Mouse (Mus musculus) splenic B cell, adult 2 months (primary cell): ENCODE results near the gene Gpat2.

Experiments used
- DNase-seq: peaks from one replicate; pipeline ENCODE4 v3.0.0-alpha.2; 2011; ENCODE audit warnings: low read depth, low spot score
- H3K27me3 ChIP-seq: 2 replicates; pipeline ENCODE4 v1.6.1; 2012; ENCODE audit warnings: mild to moderate bottlenecking, low read length, moderate library complexity, mixed read lengths; ENCODE audit not compliant: control insufficient read depth, poor library complexity, insufficient read depth, severe bottlenecking
- H3K36me3 ChIP-seq: 2 replicates; pipeline ENCODE4 v1.6.1; 2012; ENCODE audit warnings: mild to moderate bottlenecking, low read length, moderate library complexity, mixed read lengths; ENCODE audit not compliant: control insufficient read depth, poor library complexity, insufficient read depth, severe bottlenecking

Gene Gpat2

DNA sequence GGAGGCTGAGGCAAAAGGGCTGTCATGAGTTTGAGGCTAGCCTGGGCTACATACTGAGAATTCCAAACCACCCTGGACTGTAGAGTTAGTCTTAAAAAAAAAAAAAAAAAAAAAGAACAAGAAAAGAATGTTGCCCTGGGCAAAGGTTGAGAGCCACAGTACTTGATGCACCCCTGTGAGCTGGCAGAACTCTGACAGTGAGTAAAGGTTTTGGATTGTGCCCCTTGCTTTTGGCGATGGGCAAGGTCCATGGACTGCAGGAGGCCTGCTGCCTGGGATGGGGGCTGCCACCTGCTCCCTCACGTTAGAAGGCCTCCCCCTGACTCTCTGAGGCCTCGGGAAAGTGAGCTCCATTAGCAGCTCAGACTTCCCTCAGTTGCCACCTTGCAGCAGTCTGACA lies 8.3 kb upstream of the Gpat2 start:
- DNase-seq: no peak
- H3K27me3 ChIP-seq: no peaks in the 10 kb centered on the region

DNA sequence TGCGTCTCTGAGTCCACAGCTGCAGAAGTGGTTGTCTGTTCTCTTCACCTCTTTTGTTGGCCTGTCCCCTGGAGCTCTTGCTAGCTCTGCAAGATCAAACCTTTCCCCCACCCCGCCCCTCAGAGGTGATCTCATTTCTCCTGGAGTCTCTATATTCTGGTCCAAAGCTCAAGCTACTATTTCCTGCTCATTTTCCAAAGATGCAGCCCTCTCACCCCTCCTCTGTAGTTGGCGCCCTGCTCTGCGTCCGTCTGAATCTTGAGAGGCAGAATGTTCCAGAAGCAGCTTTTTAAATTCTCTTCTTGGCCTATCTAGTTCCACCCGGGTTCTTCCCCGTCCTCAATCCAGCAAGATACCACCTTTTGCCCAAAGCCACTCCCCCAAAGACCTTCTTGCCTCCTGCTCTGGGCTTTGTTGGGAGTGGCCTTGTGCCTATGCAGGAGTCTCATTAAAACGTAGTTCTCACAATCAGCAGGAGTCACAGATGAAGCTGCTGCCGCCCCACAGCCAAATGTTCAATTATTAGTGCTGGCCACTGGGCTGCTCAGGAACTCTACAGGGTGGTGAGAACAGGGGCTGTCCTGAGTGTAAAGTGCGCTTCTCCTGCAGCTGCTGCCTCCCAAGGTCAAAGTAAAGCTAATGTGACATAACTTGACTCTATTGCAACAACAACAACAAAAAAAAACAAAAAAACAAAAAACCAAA lies 6.6 kb upstream of the Gpat2 start:
- Histone ChIP-seq H3K27me3 (no peaks in the 10 kb centered on the region), H3K36me3 (no peaks in the 10 kb centered on the region)
- no peak for DNase-seq

More for the DNA sequence above, 8.3 kb upstream of the Gpat2 start:
- H3K36me3 ChIP-seq: no peaks in the 10 kb centered on the region

DNA sequence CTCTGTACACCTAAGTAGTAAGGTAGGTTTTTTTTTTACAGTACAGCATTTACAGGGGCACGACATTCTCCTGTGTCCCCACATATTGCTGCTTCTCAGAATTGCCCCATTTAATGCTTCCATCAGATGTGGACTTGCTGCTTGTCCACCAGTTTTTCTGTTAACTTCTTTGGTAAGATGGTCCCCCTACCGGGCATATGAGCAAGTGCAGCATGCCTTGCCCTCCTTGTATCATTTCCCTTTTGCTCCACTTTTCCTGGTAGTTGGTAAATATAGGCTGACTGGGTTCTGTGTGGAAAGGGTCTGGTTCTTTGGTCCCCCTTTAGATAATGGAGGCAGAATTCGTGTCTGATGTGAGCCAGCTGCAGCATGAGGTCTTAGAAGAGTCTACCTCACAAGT lies 5.2 kb downstream of the Gpat2 start:
- Histone ChIP-seq H3K27me3 (no peaks in the 10 kb centered on the region), H3K36me3 (no peaks in the 10 kb centered on the region)
- DNase-seq: peak; percentile 44

DNA sequence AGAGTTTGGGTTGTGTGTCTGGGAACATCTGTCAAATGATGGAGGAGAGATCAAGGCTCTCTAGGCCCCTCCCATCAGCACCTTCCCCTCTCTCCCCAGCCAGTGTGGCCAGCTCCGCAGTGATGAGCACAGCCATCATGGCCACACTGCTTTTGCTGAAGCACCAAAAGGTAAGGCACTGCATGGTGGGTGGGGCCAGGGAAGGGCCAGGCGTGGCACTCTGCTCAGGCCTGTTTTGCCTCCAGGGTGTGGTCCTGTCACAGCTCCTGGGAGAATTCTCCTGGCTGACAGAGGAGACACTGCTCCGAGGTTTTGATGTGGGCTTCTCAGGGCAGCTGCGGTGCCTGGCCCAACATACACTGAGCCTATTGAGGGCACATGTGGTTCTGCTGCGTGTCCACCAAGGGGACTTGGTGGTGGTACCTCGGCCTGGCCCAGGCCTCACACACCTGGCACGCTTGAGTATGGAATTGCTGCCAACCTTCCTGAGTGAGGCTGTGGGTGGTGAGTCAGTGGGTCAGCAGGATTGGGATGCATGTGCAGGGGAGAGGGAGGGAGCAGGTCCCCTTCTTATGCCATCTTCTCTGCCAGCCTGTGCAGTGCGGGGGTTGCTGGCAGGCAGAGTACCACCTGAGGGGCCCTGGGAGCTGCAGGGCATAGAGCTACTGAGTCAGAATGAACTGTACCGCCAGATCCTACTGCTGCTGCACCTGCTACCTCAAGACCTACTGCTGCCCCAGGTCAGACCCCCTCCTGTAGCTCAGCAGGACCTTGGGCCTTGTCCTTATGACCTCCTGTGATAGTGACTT lies 8.7 kb downstream of the Gpat2 start:
- no peaks in the 10 kb centered on the region for H3K36me3 ChIP-seq
- no peak for DNase-seq
- no peaks in the 10 kb centered on the region for H3K27me3 ChIP-seq

DNA sequence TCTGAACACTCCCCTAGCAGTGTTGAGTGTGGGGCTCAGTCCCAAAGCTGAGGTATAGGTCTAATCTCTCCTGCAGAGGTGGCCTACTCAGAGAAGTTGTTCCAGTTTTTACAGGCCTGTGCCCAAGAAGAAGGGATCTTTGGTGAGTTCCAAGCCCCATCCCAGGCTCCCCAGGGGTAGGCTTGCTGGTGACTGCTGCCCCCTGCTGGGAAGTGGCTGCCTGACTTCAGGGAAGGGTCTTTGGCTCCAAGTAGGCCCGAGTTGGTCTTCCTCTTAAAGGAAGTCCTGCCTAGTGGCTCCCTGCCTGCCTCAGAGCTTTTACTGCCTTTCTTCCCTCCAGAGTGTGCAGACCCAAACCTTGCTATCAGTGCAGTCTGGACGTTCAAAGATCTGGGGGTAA lies 10.1 kb downstream of the Gpat2 start:
- no peaks in the 10 kb centered on the region for H3K27me3 ChIP-seq
- no peaks in the 10 kb centered on the region for H3K36me3 ChIP-seq
- peak; percentile 49 for DNase-seq

DNA sequence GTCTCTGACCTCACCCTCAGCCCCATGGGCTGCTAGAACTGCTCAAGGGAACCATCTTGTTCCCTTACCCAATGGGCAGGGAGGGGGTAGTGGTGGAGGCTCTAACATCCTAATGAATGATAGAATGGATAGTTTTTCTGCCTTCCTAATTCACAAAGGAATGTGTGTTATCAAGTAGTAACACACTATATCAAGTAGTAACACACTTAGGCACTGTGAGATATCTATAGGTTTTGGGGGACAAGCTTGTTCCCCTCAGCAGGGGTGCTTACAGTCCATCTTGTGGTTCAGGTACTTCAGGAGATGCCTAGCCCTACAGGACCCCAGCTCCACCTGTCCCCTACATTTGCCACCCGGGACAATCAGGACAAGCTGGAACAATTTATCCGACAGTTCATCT lies 10.6 kb downstream of the Gpat2 start:
- H3K27me3 ChIP-seq: no peaks in the 10 kb centered on the region
- DNase-seq: no peak
- no peaks in the 10 kb centered on the region for H3K36me3 ChIP-seq

DNA sequence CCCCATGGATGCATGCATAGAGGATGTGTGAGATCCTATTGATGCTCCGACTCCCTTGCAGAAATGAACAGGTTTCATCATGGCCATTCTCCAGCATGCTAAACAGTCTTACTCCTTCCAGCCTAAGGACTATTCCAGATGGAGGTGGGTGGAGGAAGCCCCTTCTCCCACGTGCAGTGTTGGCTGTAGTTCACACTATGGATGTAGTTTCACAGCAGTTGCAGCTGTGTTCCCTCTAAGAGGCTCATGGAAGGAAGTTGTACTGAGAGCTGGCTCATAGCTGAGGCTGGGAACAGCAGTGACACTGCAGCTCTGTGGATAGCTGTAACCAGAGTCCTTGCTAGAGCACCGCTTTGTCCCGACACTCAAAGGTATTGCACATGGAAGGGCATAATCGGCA lies 12.7 kb downstream of the Gpat2 start:
- Histone ChIP-seq H3K27me3 (no peaks in the 10 kb centered on the region), H3K36me3 (no peaks in the 10 kb centered on the region)
- no peak for DNase-seq

DNA sequence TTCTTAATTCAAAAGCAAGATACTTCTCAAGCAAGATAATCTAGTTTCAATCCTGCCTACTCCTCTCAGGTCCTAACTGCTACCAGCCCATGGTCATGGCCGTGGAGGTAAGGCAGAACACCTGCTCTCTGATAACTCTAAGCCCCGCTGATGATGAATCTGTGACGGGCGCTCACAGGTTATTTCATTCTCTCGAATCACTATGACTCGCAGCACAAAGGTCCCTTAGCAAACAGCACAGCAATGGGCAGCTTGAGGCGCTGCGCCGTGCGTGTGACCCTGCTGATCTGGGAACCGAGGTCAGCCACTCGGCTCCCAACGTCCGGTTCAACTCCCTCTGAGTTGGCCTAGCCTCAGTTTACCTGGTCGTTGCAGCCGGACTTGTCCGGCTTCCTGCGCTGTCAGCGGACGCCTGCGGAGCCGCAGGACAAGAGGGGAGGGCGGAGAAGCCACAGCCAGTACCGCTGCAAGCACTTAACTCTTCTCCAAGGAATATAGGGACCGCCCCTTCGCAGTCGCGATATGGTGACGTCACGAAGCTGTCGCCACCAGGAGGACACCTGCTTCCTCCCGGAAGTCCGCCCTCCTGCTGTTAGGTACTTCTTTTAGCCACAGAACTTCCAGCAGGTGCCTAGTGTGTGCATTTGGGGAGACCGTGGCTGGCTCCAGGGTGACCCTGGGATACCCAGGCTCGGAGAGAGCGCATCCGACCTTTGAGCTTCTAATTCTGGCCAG lies 19.2 kb downstream of the Gpat2 start, which contains the start of gene Fahd2a:
Gene Fahd2a (minus strand): TSS at position 511 of the 735 bp plus-strand sequence.
- peak; percentile 90 for DNase-seq
- H3K36me3 ChIP-seq: no peaks in the 10 kb centered on the region
- H3K27me3 ChIP-seq: no peaks in the 10 kb centered on the region

DNA sequence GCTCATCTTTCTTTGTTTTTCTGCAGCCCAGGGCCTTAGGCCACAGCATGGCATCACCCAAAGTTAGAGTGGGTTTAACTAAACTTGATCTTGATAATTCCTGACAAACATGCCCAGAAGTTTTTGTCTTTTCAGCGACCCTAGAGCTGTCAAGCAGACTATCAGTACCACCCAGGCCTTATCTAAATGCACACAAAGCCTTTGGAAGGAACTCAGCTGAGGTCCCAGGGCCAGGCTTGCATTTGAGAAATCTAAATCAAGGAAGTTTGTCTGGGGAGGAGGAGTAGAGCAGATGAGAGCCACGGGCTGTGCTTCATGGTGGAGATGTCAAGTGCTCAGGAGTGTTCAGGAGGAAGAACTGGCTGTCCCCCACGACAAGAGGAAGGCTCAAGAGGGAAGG lies 21.8 kb downstream of the Gpat2 start:
- Histone ChIP-seq H3K36me3 (no peaks in the 10 kb centered on the region), H3K27me3 (no peaks in the 10 kb centered on the region)
- no peak for DNase-seq

DNA sequence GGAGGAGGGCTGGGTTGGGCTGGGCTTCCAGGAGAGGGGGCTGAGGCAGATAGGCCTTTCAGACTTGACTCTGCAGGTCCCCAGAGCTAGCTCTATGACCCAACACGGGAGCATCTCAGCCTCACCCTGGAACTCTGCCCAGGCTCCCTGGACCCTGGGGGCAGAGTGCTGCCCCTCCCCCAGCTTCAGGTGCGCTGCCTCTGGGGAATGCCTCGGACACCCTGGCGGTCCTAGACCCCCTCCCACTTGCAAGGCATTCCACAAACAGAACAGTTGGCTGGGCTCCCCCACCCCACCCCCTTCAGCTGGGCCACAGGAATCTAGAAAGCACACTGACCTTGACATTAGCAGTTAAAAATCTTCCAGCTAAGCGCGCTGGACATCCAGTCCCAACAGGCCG lies 24.7 kb downstream of the Gpat2 start:
- H3K27me3 ChIP-seq: no peaks in the 10 kb centered on the region
- H3K36me3 ChIP-seq: no peaks in the 10 kb centered on the region

DNA sequence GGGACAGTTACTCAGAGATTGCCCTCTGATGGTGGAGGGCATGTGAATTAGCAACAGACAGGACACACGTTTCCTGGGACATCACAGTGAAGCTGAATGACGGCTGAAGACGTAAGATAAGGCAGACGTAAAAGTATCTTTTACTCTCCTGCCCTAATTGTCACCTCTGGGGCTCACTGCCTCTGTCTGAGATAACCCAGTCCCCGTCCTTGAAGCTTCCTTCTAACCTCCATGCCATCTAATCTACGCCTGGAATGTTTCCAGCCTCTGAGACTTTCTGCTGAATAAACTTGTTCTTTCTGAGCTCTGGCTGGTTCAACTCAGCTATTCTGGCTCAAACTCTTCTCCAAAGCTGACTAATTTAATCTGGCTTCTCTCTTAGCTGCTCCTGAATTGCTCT lies 26.7 kb downstream of the Gpat2 start:
- no peaks in the 10 kb centered on the region for H3K27me3 ChIP-seq
- no peaks in the 10 kb centered on the region for H3K36me3 ChIP-seq
- DNase-seq: no peak

More for the DNA sequence above, 24.7 kb downstream of the Gpat2 start:
- DNase-seq: no peak

DNA sequence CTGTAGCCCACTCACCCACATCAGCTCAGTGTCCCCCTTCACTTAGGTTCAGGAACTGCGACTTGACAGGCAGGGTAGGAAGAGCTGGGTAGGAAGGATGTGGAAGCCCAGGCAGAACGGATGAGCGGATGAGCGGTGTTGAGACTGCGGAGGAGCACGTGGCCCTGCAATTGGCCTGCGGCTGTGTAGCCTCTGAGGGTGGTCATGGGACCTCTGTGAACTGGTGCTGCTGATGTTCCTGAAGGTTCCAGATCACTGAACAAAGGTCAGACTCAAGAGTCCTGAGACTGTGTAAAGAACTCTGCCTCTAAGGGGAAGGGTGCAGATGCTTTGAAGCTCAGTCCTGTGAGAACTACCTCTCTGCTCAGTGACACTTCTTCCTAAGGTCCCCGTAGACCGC lies 28.1 kb downstream of the Gpat2 start:
- Histone ChIP-seq H3K36me3 (no peaks in the 10 kb centered on the region), H3K27me3 (no peaks in the 10 kb centered on the region)
- peak; percentile 21 for DNase-seq

DNA sequence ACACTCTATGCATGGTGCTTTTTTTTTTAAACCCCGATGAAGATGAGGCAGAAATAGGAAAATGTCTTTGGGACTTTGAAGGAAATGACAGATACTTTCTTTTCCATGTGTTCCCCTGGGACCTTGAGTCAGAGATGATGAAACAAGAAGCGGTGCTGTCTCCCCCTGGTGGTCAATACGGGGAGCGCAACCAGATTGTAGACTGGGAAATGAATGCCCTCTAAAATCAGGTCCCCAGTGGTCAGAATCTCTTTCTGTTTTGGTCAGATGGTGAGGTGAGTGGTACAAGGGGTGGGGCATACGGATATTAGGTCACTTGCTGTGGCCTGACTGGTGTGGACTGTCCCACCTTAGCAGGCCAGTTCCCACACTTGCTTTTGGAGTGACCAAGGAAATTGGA lies 28.8 kb downstream of the Gpat2 start:
- peak; percentile 82 for DNase-seq
- Histone ChIP-seq H3K36me3 (no peaks in the 10 kb centered on the region), H3K27me3 (no peaks in the 10 kb centered on the region)

DNA sequence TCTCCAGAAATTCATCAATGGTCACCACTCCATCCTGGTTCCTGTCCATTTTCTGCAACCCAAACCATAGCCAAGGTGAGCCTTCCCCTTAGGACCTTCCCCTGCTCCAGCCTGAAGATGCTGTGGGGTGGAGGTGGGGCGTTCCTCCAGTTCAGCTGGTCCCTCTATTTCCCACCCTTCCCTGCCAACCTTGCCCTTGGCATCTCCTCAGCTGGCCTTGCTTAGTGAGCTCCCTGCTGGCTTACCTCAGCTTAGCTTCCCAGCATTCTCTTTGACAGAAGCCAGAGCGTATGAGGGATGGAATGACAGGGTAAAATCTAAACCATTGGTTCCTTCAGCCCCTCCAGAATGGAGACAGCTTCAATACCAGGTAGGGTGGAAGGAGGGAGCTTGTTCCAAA lies 34.3 kb downstream of the Gpat2 start:
- no peaks in the 10 kb centered on the region for H3K27me3 ChIP-seq
- DNase-seq: no peak
- H3K36me3 ChIP-seq: no peaks in the 10 kb centered on the region

DNA sequence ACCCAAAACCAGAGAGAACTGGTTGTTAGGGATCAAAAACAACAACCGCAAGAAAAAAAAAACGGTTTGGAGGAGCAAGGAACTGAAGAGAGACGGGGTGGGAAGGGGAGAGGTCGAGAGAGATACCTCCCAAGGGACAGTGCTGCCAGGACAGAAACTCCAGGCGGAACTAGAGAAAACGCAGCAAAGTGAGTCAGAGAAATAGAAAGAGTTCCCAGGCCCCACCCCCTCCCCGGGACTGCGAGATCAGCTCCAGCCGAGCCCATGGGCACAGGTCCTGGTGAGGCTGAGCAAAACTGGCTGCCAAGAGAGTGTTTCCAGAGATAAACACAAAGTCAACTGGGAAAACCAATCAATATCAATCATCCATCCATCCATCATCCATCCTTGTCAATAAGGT lies 36.4 kb downstream of the Gpat2 start:
- H3K27me3 ChIP-seq: no peaks in the 10 kb centered on the region
- no peaks in the 10 kb centered on the region for H3K36me3 ChIP-seq
- DNase-seq: no peak
